1 mouse cellular context compared by ENCODE assay signal in genomic region chr8:106337852-106338521, GRCm38 (mm10).
A peak's percentile ranks its signal among the peaks of the same experiment; 100 is the strongest.
TF ChIP-seq lines count a peak whose summit lies in the region.

Smpd3 (minus strand) TSS chr8:106337988.

TF ChIP-seq in MEL, 35 proteins besides CTCF, POLR2A, EP300 and RAD21 (continued from another document):
- TF ChIP-seq MEF2A (IDR thresholded peaks at IDR 0.05; ENCODE audit: extremely low read depth, insufficient replicate concordance, low read depth, low read length, poor library complexity, severe bottlenecking) (no peak), GATA1 (IDR thresholded peaks at IDR 0.05; ENCODE audit: low read depth, low read length) (0 out of 2 replicates have a peak, but pooled peaks have one; percentile 23)
